Mouse (Mus musculus) C2C12 (cell line): Measurements from ENCODE around the gene Slc31a2.

ENCODE experiments used
- CTCF ChIP-seq: IDR thresholded peaks from one replicate; pipeline ENCODE4 v1.5.1; 2011; ENCODE audit not compliant: control insufficient read depth, insufficient read depth, insufficient read length
- FOSL1 ChIP-seq: IDR thresholded peaks from one replicate; pipeline ENCODE4 v1.8.0; 2011; ENCODE audit warnings: mild to moderate bottlenecking, low read length; ENCODE audit not compliant: poor library complexity, insufficient read depth, severe bottlenecking
- MAX ChIP-seq: IDR thresholded peaks from one replicate; pipeline ENCODE4 v1.6.1; 2011; ENCODE audit warnings: mild to moderate bottlenecking, control low read depth
- USF1 ChIP-seq: IDR thresholded peaks from one replicate; pipeline ENCODE4 v1.6.1; 2011; ENCODE audit warnings: low read depth, mild to moderate bottlenecking, control low read depth, moderate library complexity

DNA sequence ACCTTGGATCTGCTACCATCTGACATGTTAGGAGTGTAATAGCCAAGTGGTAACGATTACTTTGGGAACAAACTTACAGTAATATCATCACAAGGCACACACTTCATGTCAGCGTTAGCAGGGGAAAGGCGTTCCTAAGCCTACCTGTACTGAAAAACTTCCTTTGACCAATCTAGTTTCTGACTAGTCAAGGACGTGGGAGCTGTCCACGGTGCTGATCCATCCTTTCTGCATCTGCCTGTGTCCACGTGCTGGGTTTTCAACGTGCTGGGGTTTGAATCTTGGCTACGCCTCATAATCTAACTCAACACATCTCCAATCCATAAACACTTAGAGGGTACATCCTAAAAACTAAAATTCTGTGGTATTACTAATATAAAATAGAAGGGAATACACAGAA lies 5.4 kb upstream of the Slc31a2 start:
- TF ChIP-seq CTCF (no peak), USF1 (no peak), MAX (no peak), FOSL1 (no peak)
